Mouse (Mus musculus) splenic B cell, adult 2 months (primary cell): ENCODE data around the gene Cab39l.

Source experiments
- DNase-seq: peaks from one replicate; pipeline ENCODE4 v3.0.0-alpha.2; 2011; ENCODE audit warnings: low read depth, low spot score
- H3K27me3 ChIP-seq: 2 replicates; pipeline ENCODE4 v1.6.1; 2012; ENCODE audit warnings: mild to moderate bottlenecking, low read length, moderate library complexity, mixed read lengths; ENCODE audit not compliant: control insufficient read depth, poor library complexity, insufficient read depth, severe bottlenecking
- H3K36me3 ChIP-seq: 2 replicates; pipeline ENCODE4 v1.6.1; 2012; ENCODE audit warnings: mild to moderate bottlenecking, low read length, moderate library complexity, mixed read lengths; ENCODE audit not compliant: control insufficient read depth, poor library complexity, insufficient read depth, severe bottlenecking

Cab39l gene

GRCm38 (mm10) chr14:59624326-59624885 is 183.6 kb downstream of the Cab39l start:
- Histone ChIP-seq H3K36me3 (no peaks in the 10 kb centered on the region), H3K27me3 (no peaks in the 10 kb centered on the region)
- DNase-seq = no peak

DNA sequence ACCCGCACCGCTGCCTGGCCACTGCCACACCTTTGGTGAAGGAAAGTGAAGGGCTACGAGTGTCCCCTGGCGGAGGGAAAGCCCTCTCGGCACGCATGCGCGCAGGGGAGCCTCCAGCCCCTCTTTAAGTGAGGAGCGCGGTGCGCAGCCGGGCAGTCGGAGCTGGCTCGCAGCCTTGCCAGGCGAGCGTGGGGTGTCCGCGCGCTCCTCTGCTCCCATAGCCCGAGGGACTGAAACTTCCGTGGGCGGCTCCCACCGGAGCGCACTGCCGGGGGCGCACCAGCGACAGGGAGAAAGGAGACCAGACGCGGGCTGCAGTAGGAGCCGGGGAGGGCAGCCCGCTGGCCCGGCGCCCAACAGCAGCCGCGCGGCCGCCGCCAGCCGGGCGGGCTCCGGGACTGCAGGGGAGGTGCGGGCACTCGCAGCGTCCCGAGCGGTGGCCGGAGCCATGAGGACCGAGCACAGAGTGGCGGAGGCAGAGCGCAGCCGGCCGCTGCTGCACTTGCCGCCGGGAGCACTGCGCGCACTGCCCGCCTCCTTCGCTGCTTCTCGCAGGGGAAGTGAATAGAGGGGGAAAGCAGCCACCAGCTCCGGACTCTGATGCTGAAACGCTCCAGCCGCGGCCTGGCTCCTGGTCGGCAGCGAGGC is 184.5 kb downstream of the Cab39l start, which contains the start of gene Shisa2:
TSS of gene Shisa2 (plus strand) at position 151 of the 648 bp plus-strand sequence.
- DNase-seq = no peak
- Histone ChIP-seq H3K27me3 (no peaks in the 10 kb centered on the region), H3K36me3 (no peaks in the 10 kb centered on the region)

DNA sequence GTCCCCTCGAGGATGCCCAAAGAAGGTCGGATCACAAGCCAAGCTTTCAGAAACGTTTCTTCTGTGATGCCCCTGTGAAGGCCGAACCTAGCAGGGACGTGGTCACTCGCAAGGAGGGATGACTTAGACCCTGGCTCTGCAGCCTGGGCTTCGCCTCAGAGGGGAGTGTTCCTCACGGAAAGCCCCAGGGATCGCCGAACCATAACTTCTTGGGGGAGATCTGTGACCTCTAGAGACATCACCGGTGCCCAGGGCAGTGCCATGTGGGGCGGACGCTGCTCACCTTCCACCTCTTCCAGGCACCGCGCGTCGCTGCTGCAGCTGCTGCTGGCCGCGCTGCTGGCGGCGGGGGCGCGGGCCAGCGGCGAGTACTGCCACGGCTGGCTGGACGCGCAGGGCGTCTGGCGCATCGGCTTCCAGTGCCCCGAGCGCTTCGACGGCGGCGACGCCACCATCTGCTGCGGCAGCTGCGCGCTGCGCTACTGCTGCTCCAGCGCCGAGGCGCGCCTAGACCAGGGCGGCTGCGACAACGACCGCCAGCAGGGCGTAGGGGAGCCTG is 185.1 kb downstream of the Cab39l start:
- no peak for DNase-seq
- H3K36me3 ChIP-seq = no peaks in the 10 kb centered on the region
- H3K27me3 ChIP-seq = no peaks in the 10 kb centered on the region

DNA sequence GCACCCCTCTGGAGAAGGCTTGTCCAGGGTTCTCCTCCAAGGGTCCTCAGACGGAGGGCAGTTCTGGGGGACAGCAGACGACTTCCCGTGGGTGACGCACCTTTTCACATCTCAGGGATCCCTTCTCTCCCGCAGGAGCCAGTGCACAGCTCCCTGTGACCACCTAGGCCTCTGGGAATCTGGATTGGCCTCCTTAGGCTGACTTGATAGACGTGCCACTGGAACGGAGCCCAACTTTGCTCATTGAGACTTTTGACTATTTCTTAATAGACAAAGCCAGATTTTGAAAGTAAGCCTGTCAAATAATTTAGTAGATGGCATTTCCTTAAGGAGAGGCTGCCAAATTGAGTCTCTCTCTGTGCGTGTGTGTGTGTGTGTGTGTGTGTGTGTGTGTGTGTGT is 185.9 kb downstream of the Cab39l start:
- Histone ChIP-seq H3K36me3 (no peaks in the 10 kb centered on the region), H3K27me3 (no peaks in the 10 kb centered on the region)
- no peak for DNase-seq

DNA sequence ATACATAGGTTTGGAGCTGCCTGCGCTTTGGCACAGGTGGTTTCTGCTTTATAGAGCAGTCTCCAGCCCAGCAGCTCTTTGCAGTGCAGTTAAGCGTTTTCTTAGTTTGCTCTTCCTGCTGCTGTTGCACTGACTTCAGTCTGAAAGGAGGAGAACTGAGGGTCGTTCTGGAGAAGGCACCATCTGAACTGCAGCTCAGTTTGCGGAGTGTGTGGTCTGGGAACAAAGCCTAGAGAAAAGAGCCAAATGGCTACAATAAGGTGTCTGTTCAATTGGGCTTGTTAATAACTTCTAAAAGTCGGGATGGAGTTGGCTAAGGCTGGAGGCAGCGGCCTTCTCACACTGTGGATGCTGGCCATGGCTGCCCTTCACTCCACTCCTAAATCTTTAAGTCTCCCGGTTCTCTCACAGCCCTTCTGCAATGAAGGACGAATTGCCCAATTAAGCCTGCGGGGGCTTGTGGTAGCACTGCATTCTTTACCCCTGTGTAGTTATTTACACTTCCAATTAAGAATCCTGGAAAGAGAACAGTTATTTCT is 186.4 kb downstream of the Cab39l start:
- DNase-seq = no peak
- no peaks in the 10 kb centered on the region for H3K27me3 ChIP-seq
- H3K36me3 ChIP-seq = no peaks in the 10 kb centered on the region

DNA sequence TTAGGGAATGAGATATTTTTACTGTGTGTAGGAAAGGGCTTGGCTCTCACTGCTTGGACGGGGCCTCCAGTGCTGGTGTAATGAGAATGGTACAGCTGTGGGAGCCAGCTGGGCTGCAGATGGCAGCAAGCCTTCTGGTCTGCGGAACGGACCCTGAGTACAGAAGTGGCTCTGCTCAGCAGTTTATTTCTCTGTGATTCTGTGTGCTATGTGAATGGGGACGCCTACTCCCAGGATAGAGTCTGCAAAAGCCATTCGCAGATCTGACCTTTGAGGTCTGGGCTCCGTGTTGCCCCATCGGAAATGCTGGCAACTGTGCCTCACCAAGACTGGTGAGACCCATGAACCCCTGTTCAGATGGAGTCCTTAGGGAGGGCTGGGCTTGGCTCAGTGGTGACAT is 187.1 kb downstream of the Cab39l start:
- Histone ChIP-seq H3K27me3 (no peaks in the 10 kb centered on the region), H3K36me3 (no peaks in the 10 kb centered on the region)
- DNase-seq = no peak

GRCm38 (mm10) chr14:59629308-59629707 is 188.5 kb downstream of the Cab39l start:
- Histone ChIP-seq H3K27me3 (no peaks in the 10 kb centered on the region), H3K36me3 (no peaks in the 10 kb centered on the region)
- DNase-seq = no peak

- H3K36me3 ChIP-seq = no peaks in the 10 kb centered on the region
- no peaks in the 10 kb centered on the region for H3K27me3 ChIP-seq
- no peak for DNase-seq
Observed at GRCm38 (mm10) chr14:59630096-59630495, 189.3 kb downstream of the Cab39l start.

DNA sequence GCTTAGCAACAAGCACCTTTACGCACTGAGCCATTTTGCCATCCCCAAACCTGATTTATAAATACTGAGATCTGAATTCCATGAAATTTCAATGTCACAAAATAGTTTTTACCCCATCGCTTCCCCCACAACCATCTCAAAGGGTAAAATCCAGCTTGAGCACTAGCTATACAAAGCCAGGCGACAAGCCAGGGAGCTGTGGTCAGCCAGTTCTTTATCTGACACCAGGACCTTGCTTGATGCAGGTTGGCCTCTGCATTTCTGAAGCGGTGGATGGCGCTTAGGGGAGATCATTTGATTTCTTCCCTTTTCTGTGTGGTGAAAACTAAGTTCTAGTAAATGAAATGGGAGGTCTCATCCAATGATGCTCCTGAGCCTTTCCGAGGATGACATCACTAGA is 191.3 kb downstream of the Cab39l start:
- Histone ChIP-seq H3K36me3 (no peaks in the 10 kb centered on the region), H3K27me3 (no peaks in the 10 kb centered on the region)
- no peak for DNase-seq

- no peaks in the 10 kb centered on the region for H3K27me3 ChIP-seq
- no peaks in the 10 kb centered on the region for H3K36me3 ChIP-seq
- DNase-seq = no peak
Observed at GRCm38 (mm10) chr14:59633295-59633898, 192.6 kb downstream of the Cab39l start.

DNA sequence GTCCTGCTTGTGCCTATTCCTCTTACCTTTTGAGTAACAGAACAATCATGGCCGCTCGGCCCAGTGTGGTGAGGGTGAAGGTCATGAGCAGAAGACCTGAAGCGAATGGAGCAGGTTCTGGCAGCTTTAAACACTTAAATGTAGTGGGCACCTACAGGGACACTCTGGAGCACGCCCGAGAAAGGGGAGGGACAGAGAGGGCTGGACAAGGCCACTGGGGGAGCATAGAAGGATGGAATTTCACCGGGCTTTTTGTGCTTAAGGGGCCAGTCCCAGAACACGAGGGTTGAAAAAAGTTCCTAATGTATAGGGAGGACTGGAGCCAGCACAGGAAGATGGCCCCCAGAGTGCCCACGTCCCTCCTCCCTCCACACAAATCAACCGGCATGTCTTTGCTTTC is 193.2 kb downstream of the Cab39l start:
- no peak for DNase-seq
- H3K27me3 ChIP-seq = no peaks in the 10 kb centered on the region
- no peaks in the 10 kb centered on the region for H3K36me3 ChIP-seq
